Mouse (Mus musculus) monocyte, adult 2 months (primary cell): ENCODE data around the gene 2210408I21Rik.

Experiments
- DNase-seq, 2 experiments: peaks; one replicate each; pipeline ENCODE4 v3.0.0; 2022; ENCODE audit warnings: low spot score in 2 of 2, low read depth in 1 of 2

2210408I21Rik gene

GRCm38 (mm10) chr13:77478425-77479119 lies 343.2 kb downstream of the 2210408I21Rik start:
- DNase-seq: no peak

GRCm38 (mm10) chr13:77489938-77490651 lies 354.8 kb downstream of the 2210408I21Rik start:
- no peak for DNase-seq

GRCm38 (mm10) chr13:77514046-77514445 lies 378.7 kb downstream of the 2210408I21Rik start:
- no peak for DNase-seq

DNA sequence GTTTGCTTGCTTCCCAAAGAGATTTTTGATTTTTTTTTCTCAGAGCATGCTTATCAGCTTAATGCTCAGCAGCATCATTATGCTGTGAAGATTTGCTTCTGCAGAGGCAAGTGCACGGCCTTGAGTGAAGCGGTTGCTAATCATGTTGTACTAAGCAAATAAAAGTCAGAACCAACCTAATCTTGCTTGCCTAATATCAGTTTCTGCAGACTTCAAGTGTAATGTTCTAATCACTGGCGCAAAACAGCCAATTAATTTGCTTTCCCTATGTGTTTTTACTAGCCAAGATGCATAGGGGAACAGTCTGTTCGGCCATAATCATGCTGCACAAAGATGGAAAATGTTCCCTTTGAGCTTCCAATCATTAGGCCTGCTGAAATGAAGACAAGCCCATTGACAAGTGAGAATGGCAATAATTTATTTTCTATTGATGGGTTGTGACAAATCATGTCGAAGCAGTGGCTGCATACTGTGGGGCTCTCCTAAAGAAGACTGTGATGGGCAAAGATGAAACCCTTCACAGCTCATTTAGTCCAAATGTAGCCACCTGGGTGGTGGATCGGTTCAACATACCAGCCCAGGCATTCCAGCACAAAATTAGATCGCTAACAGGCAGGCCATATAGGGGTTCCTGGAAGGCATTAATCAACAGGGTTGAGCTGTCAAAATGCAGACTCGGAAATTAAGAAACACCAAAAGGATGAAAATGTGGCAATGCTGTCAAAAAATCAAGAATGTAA lies 393.8 kb downstream of the 2210408I21Rik start:
- no peak for DNase-seq

GRCm38 (mm10) chr13:77529760-77530159 lies 394.4 kb downstream of the 2210408I21Rik start:
- no peak for DNase-seq

GRCm38 (mm10) chr13:77537466-77537865 lies 402.1 kb downstream of the 2210408I21Rik start:
- DNase-seq: no peak

DNA sequence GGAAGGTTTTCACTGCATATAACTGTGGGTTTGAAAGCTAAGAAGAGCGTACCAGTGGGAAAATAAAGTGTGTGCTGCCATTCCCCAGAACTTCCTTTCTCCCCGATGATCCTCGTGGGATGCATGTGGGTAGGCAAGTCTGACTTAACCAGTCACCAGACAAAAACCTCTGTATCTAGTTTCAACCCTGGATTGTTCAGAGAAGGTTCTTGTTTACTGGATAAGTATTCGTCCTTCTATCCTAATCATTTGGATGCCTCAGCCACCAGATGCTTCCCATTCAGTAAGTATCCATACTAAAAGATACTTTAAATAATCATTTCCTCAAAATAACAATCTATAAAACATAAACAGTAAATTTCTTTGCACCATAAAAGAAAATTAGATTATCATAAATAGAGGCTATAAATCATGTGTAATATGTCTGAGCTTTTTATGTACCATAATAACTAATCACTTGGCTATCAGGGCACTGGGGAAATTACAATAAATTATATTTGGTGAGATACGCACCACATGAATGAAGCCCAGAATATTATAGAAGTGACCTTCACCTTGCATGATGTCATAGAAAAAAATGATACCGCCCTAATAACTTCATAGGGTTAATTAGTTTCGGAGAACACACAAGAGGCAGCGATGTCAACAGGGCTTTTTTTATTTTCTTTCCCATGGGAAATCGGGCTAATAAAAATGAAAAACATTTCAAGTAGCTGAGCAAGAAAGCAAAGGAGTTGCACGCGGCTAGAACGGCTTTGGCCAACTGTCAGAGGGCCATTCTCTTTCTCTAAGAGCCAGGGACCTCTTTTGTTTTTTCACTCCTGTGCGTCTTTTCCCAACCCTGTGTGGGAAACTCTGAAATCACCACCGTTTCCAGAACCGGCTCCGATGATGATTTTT lies 412.4 kb downstream of the 2210408I21Rik start:
- no peak for DNase-seq

DNA sequence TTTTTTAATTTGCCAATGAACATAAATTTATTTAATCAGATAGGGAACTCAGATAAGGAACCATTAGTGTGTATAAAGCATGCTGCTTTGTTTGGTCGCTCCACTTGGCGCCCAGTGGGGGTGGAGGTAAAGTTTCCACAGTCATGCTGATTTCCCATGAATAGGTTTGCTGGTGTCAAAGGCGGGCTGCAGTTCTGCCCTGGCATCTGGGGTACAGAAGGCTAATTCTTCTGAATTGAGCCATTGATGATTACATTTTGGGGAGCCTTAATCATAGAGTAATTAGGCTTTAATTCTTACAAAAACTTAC lies 413.0 kb downstream of the 2210408I21Rik start:
- DNase-seq: no peak

DNA sequence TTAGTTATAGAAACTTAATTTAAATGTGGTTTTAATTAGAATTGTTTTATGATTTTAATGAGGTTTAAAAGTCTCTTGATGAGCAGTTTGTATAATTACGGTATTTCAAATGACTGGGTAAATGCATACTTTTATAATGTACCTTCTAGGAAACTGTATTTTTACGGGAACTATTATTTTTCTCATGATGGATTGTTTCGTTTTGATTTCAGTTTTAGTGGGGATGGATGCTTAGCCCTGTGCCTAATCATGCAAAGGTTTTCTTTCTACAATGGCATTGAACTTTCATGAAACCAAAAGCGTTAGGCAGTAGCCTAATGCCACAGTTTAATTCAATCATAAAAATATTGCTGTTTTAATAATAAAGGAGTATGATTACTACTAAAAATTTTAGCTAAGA lies 413.4 kb downstream of the 2210408I21Rik start:
- DNase-seq: no peak

GRCm38 (mm10) chr13:77594011-77594410 lies 458.7 kb downstream of the 2210408I21Rik start:
- no peak for DNase-seq

DNA sequence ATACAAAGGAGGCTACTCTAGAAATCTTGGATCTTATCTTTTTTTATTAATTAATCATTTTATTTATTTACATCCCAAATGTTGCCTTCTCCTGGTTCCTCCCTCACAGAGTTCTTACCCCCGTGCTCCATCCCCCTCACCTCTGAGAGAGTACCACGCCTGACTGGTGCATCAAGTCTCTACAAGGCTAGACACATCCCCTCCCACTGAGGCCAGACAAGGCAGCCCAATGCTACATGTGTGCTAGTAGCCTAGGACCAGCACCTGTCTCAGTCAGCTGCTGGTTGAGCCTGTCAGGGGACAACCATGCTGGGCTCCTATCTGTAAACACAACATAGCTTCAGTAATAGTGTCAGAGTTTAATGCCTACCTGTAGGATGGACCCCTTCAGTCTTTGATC lies 480.0 kb downstream of the 2210408I21Rik start:
- no peak for DNase-seq
